Mouse (Mus musculus): ENCODE measurements at regions not wholly inside any gene's neighbourhood (a gene's known extent, or its start where the extent isn't known, plus 50 kb on each side); places are given as distances from the start of the nearest gene placed in this dataset.

DNA sequence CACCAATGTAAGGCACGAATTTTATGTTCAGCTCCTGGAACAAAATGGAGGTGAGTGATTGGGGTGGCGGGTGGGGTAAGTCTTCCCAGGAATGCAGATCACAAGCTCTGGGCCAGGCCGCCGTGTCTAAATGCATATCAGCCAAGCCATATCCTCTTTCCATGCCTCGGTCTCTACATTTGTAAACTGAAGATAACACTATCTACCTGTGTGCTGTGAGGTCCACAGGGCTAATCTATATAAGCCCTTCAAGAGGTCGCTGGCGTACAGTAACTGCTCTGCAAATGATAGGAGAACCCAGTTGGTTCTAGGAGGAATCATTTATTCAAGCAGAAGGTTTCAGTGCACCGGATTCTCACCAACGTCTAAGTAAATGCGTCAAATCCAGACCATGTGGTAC lies 92.4 kb upstream of the Six2 start:
- peaks cover 9% of the 10 kb centered on the region for H3K4me1 ChIP-seq
- H3K27me3 ChIP-seq = peaks cover 15% of the 10 kb centered on the region
- H3K9me3 ChIP-seq = no peaks in the 10 kb centered on the region
- no peak overlapping the region for H3K4me2 ChIP-seq
- H3K9ac ChIP-seq = no peak overlapping the region
- no peak overlapping the region for H3K27ac ChIP-seq
- no peaks in the 10 kb centered on the region for H3K36me3 ChIP-seq (replicated peaks)
- WGBS = 94% methylated on average over 10 of the region's 10 CpGs
- ATAC-seq (ENCODE audit: low FRiP score) = no peak
- no peak overlapping the region for H3K4me3 ChIP-seq (replicated peaks)

DNA sequence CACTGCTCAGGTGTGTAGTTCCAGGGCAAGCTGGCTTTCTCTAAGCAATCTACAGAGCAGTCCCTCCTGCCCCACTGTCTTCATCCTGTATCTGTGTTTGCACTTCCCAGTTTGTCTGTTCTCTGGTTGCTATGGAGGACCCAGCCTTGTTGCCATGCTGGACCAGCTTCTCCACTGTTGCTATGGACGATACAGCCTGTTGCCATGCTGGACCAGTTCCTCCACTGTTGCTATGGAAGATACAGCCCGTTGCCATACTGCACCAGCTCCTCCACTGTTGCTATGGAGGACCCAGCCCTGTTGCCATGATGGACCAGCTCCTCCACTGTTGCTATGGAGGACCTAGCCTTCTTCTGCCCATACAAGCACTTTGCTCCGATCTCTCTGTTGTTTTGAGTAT lies 88.8 kb upstream of the Six2 start:
- no peak overlapping the region for H3K4me2 ChIP-seq
- H3K4me1 ChIP-seq = peaks cover 9% of the 10 kb centered on the region
- no peaks in the 10 kb centered on the region for H3K36me3 ChIP-seq (replicated peaks)
- H3K9me3 ChIP-seq = no peaks in the 10 kb centered on the region
- H3K4me3 ChIP-seq (replicated peaks) = no peak overlapping the region
- WGBS = 72% methylated on average over 3 of the region's 3 CpGs
- H3K27ac ChIP-seq = no peak overlapping the region
- peaks cover 15% of the 10 kb centered on the region for H3K27me3 ChIP-seq
- peak; percentile 61; the same call in 1 of the 2 replicates for ATAC-seq (ENCODE audit: low FRiP score)
- no peak overlapping the region for H3K9ac ChIP-seq

DNA sequence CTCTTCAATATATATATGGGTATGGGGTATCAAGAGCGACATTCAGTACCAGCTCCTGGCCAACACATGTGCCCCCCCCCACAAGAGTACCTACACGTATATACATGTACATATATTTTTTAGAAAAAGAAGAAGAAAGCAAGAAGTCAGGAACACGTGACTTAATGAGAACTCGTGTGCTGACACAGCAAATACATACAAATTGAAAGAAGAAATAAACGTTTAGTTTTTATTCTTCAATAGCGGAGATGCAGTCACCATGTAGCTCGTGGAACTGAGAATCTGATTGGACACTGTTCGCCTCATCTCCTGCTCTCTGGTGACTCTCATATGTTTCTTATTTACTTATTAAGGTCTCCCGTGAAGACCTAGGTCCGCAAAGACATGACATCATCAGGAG lies 80.3 kb upstream of the Six2 start:
- peaks cover 5% of the 10 kb centered on the region; the same call in 1 of the 2 replicates for H3K4me1 ChIP-seq
- WGBS = 93% methylated on average over 10 of the region's 10 CpGs
- H3K36me3 ChIP-seq (replicated peaks) = no peaks in the 10 kb centered on the region
- H3K4me2 ChIP-seq = no peak overlapping the region
- no peaks in the 10 kb centered on the region for H3K27me3 ChIP-seq
- ATAC-seq (ENCODE audit: low FRiP score) = no peak
- H3K9me3 ChIP-seq = no peaks in the 10 kb centered on the region
- H3K4me3 ChIP-seq (replicated peaks) = no peak overlapping the region
- no peak overlapping the region for H3K27ac ChIP-seq
- H3K9ac ChIP-seq = no peak overlapping the region

DNA sequence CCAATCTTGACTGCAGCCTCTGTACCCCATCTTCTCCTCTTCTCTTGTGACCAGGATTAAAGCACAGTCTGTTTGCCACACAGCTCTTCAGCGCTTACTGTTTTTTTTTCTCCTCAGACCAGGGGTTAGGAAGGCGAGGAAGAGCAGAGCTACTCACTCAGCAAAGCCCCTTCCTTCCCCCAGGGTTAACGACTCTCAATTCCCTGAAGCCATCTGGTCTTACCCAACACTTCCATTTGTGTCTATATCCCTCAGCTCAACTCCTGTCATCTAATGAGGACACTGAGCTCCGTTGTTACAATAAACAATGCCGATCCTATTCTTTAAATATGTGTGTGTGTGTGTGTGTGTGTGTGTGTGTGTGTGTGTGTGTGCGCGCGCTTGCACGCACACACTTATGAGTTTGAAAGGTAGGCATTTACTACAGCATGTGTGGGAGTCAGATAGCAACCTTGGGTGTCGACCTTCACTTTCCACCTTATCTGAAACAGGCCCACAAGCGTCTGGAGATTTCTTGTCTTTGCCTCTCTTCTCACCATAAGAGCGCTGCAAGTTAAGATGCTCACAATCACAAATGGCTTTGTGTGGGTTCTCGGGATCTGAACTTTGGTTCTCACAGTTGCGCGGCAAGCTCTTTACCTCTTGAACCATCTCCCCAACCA lies 79.3 kb upstream of the Six2 start:
- no peak overlapping the region for H3K4me3 ChIP-seq (replicated peaks)

DNA sequence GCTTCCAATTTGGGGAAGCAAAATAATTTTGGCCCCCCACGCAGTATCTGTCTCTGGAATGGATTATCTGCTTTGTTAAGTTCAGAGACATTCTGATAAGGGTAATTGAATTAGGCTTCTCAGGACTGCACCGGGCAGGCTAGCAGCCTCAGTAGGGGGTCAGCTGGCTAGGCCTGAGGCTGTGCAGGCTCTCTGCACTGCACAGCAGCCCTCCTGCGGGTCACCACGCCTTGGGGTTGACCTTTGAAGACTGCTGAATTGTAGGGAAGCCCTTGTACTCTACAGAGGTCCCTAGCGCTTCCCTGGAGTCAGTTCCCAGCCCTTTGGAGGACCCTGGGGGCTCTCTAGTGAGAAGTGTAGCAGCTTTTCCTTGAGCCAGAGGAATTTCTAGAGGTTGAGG lies 78.5 kb upstream of the Six2 start:
- ATAC-seq (ENCODE audit: low FRiP score) = no peak
- Histone ChIP-seq H3K4me1 (peaks cover 5% of the 10 kb centered on the region; the same call in 1 of the 2 replicates), H3K4me3 (replicated peaks) (no peak overlapping the region), H3K9ac (no peak overlapping the region), H3K36me3 (replicated peaks) (no peaks in the 10 kb centered on the region), H3K9me3 (no peaks in the 10 kb centered on the region), H3K27ac (no peak overlapping the region), H3K27me3 (no peaks in the 10 kb centered on the region), H3K4me2 (no peak overlapping the region)
- WGBS = 7% methylated on average over 5 of the region's 5 CpGs

More for the DNA sequence above, 79.3 kb upstream of the Six2 start:
- H3K27me3 ChIP-seq = no peaks in the 10 kb centered on the region
- H3K9me3 ChIP-seq = no peaks in the 10 kb centered on the region
- no peak for ATAC-seq (ENCODE audit: low FRiP score)
- no peak overlapping the region for H3K9ac ChIP-seq
- no peak overlapping the region for H3K4me2 ChIP-seq
- no peaks in the 10 kb centered on the region for H3K36me3 ChIP-seq (replicated peaks)
- WGBS = 80% methylated on average over 15 of the region's 15 CpGs
- peaks cover 5% of the 10 kb centered on the region; the same call in 1 of the 2 replicates for H3K4me1 ChIP-seq
- H3K27ac ChIP-seq = no peak overlapping the region

DNA sequence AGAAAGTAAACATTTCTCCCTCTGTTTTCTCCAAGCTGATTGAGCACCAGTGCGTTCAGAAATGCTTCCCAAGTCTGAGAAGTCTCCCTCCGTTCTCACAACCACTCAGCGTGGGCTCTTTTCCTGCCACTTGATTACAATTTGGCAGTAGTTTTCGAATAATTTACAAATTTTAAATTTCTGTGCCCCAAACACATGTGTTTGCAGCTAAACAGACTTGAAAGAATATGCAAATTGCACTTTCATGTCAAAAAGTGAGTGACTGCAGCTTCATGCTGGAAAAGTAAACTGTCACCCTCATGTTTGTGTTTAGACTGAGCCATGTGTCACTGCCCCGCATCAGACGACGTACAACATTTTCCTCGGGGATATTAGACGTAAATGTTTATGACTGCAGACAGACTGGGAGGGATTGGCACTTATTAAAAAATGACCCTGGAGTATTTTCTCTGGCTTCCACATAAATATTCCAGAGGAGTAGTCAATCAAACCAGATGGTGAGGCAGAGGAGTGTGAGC lies 70.6 kb upstream of the Six2 start:
- ATAC-seq (ENCODE audit: low FRiP score) = no peak
- H3K27me3 ChIP-seq = peaks cover 6% of the 10 kb centered on the region; the same call in 1 of the 2 replicates
- no peak overlapping the region for H3K27ac ChIP-seq
- H3K4me1 ChIP-seq = no peaks in the 10 kb centered on the region
- H3K36me3 ChIP-seq (replicated peaks) = no peaks in the 10 kb centered on the region
- no peak overlapping the region for H3K9ac ChIP-seq
- no peaks in the 10 kb centered on the region for H3K9me3 ChIP-seq
- H3K4me3 ChIP-seq (replicated peaks) = no peak overlapping the region
- H3K4me2 ChIP-seq = no peak overlapping the region
- WGBS = 75% methylated on average over 9 of the region's 9 CpGs

DNA sequence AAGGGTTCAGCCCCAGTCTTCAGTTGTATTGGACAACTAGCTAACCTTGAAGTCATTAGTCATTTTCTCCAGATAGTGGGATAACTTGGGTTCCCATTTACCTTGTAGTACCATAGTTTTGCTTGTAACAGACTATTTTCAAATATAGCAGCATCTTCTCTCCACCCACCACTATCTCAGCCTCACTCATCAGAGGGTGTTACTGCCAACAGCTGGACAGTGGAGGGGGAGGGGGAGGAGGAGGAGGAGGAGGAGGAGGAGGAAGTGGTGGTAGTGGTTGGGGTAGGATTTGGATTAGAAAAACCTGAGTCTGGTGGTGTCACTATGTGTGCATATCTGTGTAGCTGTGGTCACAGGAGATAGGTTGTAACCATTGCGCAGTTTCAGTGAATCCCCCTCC lies 69.6 kb upstream of the Six2 start:
- Histone ChIP-seq H3K9ac (no peak overlapping the region), H3K27me3 (peaks cover 6% of the 10 kb centered on the region; the same call in 1 of the 2 replicates), H3K9me3 (no peaks in the 10 kb centered on the region), H3K27ac (no peak overlapping the region), H3K4me1 (no peaks in the 10 kb centered on the region), H3K36me3 (replicated peaks) (no peaks in the 10 kb centered on the region), H3K4me2 (no peak overlapping the region), H3K4me3 (replicated peaks) (no peak overlapping the region)
- no peak for ATAC-seq (ENCODE audit: low FRiP score)
- WGBS = 79% methylated on average over 1 of the region's 1 CpGs

DNA sequence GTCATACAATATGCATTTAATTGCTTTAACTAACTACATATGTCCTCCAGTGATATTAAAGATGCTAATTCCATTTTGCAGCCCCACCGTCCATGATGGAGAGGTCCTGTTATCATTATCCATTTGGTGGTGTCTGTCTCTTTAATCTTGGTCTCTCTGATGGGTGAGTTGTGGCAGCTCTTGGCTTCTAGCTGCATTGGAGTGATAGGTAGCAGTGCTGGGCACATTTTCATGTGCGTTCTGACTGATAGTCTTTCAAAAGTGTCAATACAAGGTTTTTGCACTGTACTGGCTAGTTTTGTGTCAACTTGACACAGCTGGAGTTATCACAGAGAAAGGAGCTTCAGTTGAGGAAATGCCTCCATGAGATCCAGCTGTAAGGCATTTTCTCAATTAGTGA lies 67.5 kb upstream of the Six2 start:
- Histone ChIP-seq H3K27me3 (peaks cover 6% of the 10 kb centered on the region; the same call in 1 of the 2 replicates), H3K4me1 (no peaks in the 10 kb centered on the region), H3K4me3 (replicated peaks) (no peak overlapping the region), H3K4me2 (no peak overlapping the region), H3K9ac (no peak overlapping the region), H3K9me3 (no peaks in the 10 kb centered on the region), H3K36me3 (replicated peaks) (no peaks in the 10 kb centered on the region), H3K27ac (no peak overlapping the region)
- ATAC-seq (ENCODE audit: low FRiP score) = no peak
- WGBS = 90% methylated on average over 2 of the region's 2 CpGs

DNA sequence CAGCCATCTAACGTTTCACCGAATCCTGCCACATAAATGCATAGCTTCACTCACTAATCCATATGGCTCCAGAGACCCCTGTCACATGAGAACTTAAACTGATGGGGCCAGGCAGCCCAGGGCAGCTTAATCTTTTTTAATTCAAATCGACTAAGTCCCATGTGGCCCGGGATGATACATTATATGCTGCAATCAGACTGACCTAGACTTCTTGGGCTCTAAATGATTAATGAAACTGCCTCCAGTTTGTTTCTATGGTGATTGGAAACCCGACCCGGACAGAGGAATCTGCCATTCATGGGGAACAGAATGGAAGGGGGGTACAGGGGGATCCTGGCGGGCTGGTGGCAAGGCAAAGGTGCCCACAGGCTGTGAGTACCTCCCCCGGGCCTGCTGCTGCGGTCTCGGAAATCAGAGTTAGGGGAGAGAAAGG lies 60.6 kb upstream of the Six2 start:
- no peaks in the 10 kb centered on the region for H3K9me3 ChIP-seq
- 8% methylated on average over 10 of the region's 10 CpGs for WGBS
- peak overlapping the region; percentile 33; the same call in 1 of the 2 replicates for H3K9ac ChIP-seq
- H3K4me1 ChIP-seq = peaks cover 18% of the 10 kb centered on the region
- H3K27ac ChIP-seq = no peak overlapping the region
- no peaks in the 10 kb centered on the region for H3K36me3 ChIP-seq (replicated peaks)
- peak; percentile 55; the same call in 1 of the 2 replicates for ATAC-seq (ENCODE audit: low FRiP score)
- no peaks in the 10 kb centered on the region; the same call in 1 of the 2 replicates for H3K27me3 ChIP-seq
- no peak overlapping the region for H3K4me3 ChIP-seq (replicated peaks)
- peak overlapping the region; percentile 40 for H3K4me2 ChIP-seq

DNA sequence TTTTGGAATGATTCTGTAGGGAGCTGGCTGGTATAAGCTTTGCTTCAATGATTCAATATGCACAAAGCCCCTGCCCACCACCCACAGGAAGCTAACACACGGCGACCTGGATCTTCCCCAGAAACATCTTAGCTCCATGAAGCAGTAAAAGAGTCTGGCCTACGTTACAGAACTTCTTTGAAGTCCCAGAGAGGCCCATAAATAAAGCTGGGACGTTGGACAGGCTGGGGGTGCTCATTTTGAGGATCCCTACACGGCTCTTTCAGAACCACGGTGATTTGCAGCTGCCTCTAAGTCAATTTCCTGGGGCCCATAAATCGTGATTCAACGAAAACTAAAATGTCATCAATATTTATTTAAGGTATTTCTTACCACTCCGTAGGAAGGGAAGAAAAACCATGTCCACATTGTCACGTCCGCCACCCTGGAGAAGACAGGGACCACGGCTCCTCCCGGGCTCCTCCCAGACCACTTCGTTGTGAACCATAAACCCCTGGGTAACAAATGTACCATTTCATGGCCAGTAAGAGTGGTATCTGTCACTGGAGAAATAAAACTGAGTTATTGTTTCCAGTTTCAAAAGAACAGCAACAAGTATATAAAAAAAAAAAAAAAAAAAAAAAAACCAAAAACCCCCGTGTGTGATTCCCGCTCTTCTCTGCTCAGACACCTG lies 60.0 kb upstream of the Six2 start:
- Histone ChIP-seq H3K27ac (no peak overlapping the region), H3K4me2 (no peak overlapping the region)
- ATAC-seq (ENCODE audit: low FRiP score) = no peak

More for the DNA sequence above, 60.0 kb upstream of the Six2 start:
- Histone ChIP-seq H3K4me3 (replicated peaks) (no peak overlapping the region), H3K36me3 (replicated peaks) (no peaks in the 10 kb centered on the region), H3K9me3 (no peaks in the 10 kb centered on the region), H3K4me1 (peaks cover 18% of the 10 kb centered on the region), H3K9ac (no peak overlapping the region), H3K27me3 (no peaks in the 10 kb centered on the region; the same call in 1 of the 2 replicates)
- 77% methylated on average over 16 of the region's 16 CpGs for WGBS

Data from forebrain, embryonic 12.5 days (tissue).